Mouse (Mus musculus) skeletal muscle tissue, adult 2 months (tissue): ENCODE results near the gene Lrp1.

ENCODE experiments used
- DNase-seq: peaks from one replicate; pipeline ENCODE4 v3.0.0-alpha.2; 2012; ENCODE audit warnings: low read depth, low spot score

The Lrp1 gene

GRCm38 (mm10) chr10:127652906-127653638 lies 32.1 kb upstream of the Lrp1 start:
- no peak for DNase-seq

- DNase-seq, result no peak
These were observed 24.8 kb upstream of the Lrp1 start for GRCm38 (mm10) chr10:127645791-127646190.

- peak; percentile 69 for DNase-seq
These were observed 22.7 kb upstream of the Lrp1 start for GRCm38 (mm10) chr10:127643553-127644238.

GRCm38 (mm10) chr10:127642772-127643552 lies 22.0 kb upstream of the Lrp1 start, which contains the start of gene Stat6:
Stat6 (plus strand) TSS chr10:127642986.
- peak; percentile 80 for DNase-seq

- DNase-seq, result peak; percentile 76
These were observed 21.2 kb upstream of the Lrp1 start for GRCm38 (mm10) chr10:127641861-127642771.

- DNase-seq, result no peak
These were observed 19.5 kb upstream of the Lrp1 start for GRCm38 (mm10) chr10:127640421-127640820.

GRCm38 (mm10) chr10:127632668-127633271 lies 11.8 kb upstream of the Lrp1 start:
- DNase-seq, result no peak

- DNase-seq, result peak; percentile 60
These were observed 10.6 kb upstream of the Lrp1 start for GRCm38 (mm10) chr10:127631261-127632214.

GRCm38 (mm10) chr10:127626433-127626832 lies 5.5 kb upstream of the Lrp1 start:
- no peak for DNase-seq

GRCm38 (mm10) chr10:127623439-127624216 lies 2.7 kb upstream of the Lrp1 start:
- DNase-seq, result no peak

- DNase-seq, result peak; percentile 69
These were observed 1.7 kb upstream of the Lrp1 start for GRCm38 (mm10) chr10:127622661-127623060.

GRCm38 (mm10) chr10:127622057-127622392 lies 1.1 kb upstream of the Lrp1 start:
- DNase-seq, result peak; percentile 76

- peak; percentile 96 for DNase-seq
These were observed 476 bp upstream of the Lrp1 start for GRCm38 (mm10) chr10:127621191-127622056.

- DNase-seq, result no peak
These were observed 975 bp downstream of the Lrp1 start for GRCm38 (mm10) chr10:127619941-127620405.

- DNase-seq, result no peak
These were observed 1.7 kb downstream of the Lrp1 start for GRCm38 (mm10) chr10:127619119-127619721.

GRCm38 (mm10) chr10:127618173-127618572 lies 2.8 kb downstream of the Lrp1 start:
- no peak for DNase-seq

- DNase-seq, result no peak
These were observed 3.7 kb downstream of the Lrp1 start for GRCm38 (mm10) chr10:127617294-127617693.
